Mouse (Mus musculus): Measurements from ENCODE around the gene Rem1. TPM values are rescaled to one million over a fixed set of nuclear protein-coding genes. Genes with fewer than 3 reads are reported as not detected.

Rem1 gene
- polyA plus RNA-seq, 1 experiment from 2014 or later: 0.35 TPM

GRCm38 (mm10) chr2:152612193-152612592 lies 14.6 kb upstream of the Rem1 start:
- Histone ChIP-seq H3K36me3 (no peaks in the 10 kb centered on the region), H3K9me3 (0 out of 2 replicates have a peak, but pooled peaks cover 3% of the 10 kb centered on the region), H3K4me3 (no peak overlapping the region), H3K27me3 (ENCODE audit: insufficient read depth, poor library complexity, severe bottlenecking) (no peaks in the 10 kb centered on the region), H3K4me1 (replicated peaks) (peaks cover 10% of the 10 kb centered on the region), H3K27ac (no peak overlapping the region)
- 34% methylated on average over 7 of the region's 8 CpGs for WGBS
- DNase-seq (ENCODE audit: low spot score): peak; percentile 24

DNA sequence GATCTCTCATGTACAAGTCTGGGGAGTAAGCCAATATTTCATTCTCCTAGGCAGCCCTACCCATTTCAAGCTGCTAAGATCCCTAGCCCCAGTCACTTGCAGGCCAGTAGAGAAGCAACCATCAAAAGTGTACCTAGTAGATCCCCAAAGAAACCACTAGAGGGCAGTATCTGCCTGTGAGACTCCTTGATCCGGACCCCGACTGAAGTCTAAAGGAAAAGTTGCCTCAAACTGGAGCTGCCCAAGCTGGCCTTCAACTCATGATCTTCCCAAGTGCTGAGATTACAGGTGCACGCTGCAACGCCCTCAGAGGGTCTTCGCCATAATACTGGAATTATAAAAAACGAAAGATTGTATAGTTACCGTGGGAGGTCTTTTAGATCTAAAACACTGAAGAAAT lies 11.2 kb upstream of the Rem1 start:
- 11% methylated on average over 7 of the region's 7 CpGs for WGBS
- no peak overlapping the region for H3K27ac ChIP-seq
- peak; percentile 52 for DNase-seq (ENCODE audit: low spot score)
- H3K27me3 ChIP-seq (ENCODE audit: insufficient read depth, poor library complexity, severe bottlenecking): no peaks in the 10 kb centered on the region
- H3K4me1 ChIP-seq (replicated peaks): peaks cover 12% of the 10 kb centered on the region
- no peaks in the 10 kb centered on the region for H3K9me3 ChIP-seq
- H3K36me3 ChIP-seq: no peaks in the 10 kb centered on the region
- H3K4me3 ChIP-seq: no peak overlapping the region

DNA sequence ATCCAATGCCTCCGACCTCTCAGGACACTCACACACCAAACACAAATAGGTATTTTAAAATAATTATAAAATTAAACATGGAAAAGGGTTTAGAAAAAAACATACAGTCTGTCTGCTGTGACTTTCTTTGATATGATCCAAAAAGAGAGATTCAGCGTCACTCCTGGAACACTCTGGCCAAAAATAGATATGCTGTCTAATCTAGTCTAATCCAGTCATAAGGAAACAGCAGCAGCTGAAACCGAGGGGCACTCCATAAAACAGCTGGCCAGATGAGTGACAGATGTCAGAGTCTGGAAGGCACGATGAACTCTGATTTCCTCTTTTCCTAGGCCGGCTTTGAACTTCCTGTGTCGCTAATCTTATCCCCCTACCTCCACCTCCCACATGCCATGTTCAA lies 10.3 kb upstream of the Rem1 start:
- no peaks in the 10 kb centered on the region for H3K36me3 ChIP-seq
- H3K4me3 ChIP-seq: no peak overlapping the region
- no peaks in the 10 kb centered on the region for H3K27me3 ChIP-seq (ENCODE audit: insufficient read depth, poor library complexity, severe bottlenecking)
- no peak for DNase-seq (ENCODE audit: low spot score)
- peaks cover 12% of the 10 kb centered on the region for H3K4me1 ChIP-seq (replicated peaks)
- no peak overlapping the region for H3K27ac ChIP-seq
- H3K9me3 ChIP-seq: no peaks in the 10 kb centered on the region
- 87% methylated on average over 6 of the region's 6 CpGs for WGBS

- WGBS: 59% methylated on average over 5 of the region's 5 CpGs
- H3K27ac ChIP-seq: no peak overlapping the region
- no peaks in the 10 kb centered on the region for H3K9me3 ChIP-seq
Measured at GRCm38 (mm10) chr2:152617374-152617773, 9.4 kb upstream of the Rem1 start.

GRCm38 (mm10) chr2:152620367-152621134 lies 6.2 kb upstream of the Rem1 start:
- 80% methylated on average over 9 of the region's 9 CpGs for WGBS
- Histone ChIP-seq H3K27ac (no peak overlapping the region), H3K36me3 (no peaks in the 10 kb centered on the region), H3K4me1 (replicated peaks) (peaks cover 9% of the 10 kb centered on the region), H3K4me3 (no peak overlapping the region), H3K27me3 (ENCODE audit: insufficient read depth, poor library complexity, severe bottlenecking) (peaks cover 22% of the 10 kb centered on the region), H3K9me3 (no peaks in the 10 kb centered on the region)
- DNase-seq (ENCODE audit: low spot score): no peak

More at GRCm38 (mm10) chr2:152617374-152617773, 9.4 kb upstream of the Rem1 start:
- no peak for DNase-seq (ENCODE audit: low spot score)
- H3K4me1 ChIP-seq (replicated peaks): peaks cover 5% of the 10 kb centered on the region; the same call in 1 of the 2 replicates
- no peaks in the 10 kb centered on the region for H3K36me3 ChIP-seq
- no peak overlapping the region for H3K4me3 ChIP-seq
- no peaks in the 10 kb centered on the region for H3K27me3 ChIP-seq (ENCODE audit: insufficient read depth, poor library complexity, severe bottlenecking)

- Histone ChIP-seq H3K27ac (no peak overlapping the region), H3K9me3 (no peaks in the 10 kb centered on the region), H3K4me1 (replicated peaks) (peaks cover 22% of the 10 kb centered on the region), H3K36me3 (no peaks in the 10 kb centered on the region), H3K27me3 (ENCODE audit: insufficient read depth, poor library complexity, severe bottlenecking) (peaks cover 38% of the 10 kb centered on the region), H3K4me3 (no peak overlapping the region)
- DNase-seq (ENCODE audit: low spot score): no peak
- 91% methylated on average over 13 of the region's 13 CpGs for WGBS
Measured at GRCm38 (mm10) chr2:152622151-152622550, 4.6 kb upstream of the Rem1 start.

GRCm38 (mm10) chr2:152622953-152623352 lies 3.8 kb upstream of the Rem1 start, which contains the start of gene Defb25:
Defb25 (minus strand) TSS chr2:152623053.
- peaks cover 46% of the 10 kb centered on the region for H3K27me3 ChIP-seq (ENCODE audit: insufficient read depth, poor library complexity, severe bottlenecking)
- no peaks in the 10 kb centered on the region for H3K9me3 ChIP-seq
- no peak for DNase-seq (ENCODE audit: low spot score)
- H3K4me1 ChIP-seq (replicated peaks): peaks cover 30% of the 10 kb centered on the region
- 85% methylated on average over 7 of the region's 7 CpGs for WGBS
- H3K27ac ChIP-seq: no peak within 1 kb of the TSS
- H3K4me3 ChIP-seq: no peak within 1 kb of the TSS
- H3K36me3 ChIP-seq: no peaks in the 10 kb centered on the region

GRCm38 (mm10) chr2:152624566-152624965 lies 2.2 kb upstream of the Rem1 start:
- H3K27ac ChIP-seq: no peak overlapping the region
- H3K36me3 ChIP-seq: no peaks in the 10 kb centered on the region
- H3K4me3 ChIP-seq: no peak overlapping the region
- DNase-seq (ENCODE audit: low spot score): no peak
- peaks cover 33% of the 10 kb centered on the region for H3K4me1 ChIP-seq (replicated peaks)
- 94% methylated on average over 2 of the region's 2 CpGs for WGBS
- H3K27me3 ChIP-seq (ENCODE audit: insufficient read depth, poor library complexity, severe bottlenecking): peaks cover 62% of the 10 kb centered on the region
- no peaks in the 10 kb centered on the region for H3K9me3 ChIP-seq

DNA sequence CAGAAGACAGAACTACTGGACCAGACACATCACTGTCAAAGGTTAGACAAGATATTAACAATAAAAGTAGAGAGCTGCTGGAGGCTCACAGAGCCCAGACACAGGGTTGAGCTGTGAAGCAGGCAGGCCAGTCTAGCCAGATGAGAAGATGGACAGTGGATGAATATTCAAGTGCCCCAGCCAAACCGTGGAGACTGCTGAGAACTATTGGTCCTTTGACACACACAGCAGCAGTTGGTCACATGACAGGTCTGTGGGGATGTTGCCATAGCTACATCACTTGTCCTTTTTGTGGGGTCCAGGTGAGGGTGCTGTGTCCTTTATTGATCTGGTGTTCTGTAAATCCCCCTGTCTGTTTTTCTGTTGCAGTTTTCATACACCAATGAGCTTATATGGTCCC lies 1.5 kb upstream of the Rem1 start:
- Histone ChIP-seq H3K27ac (no peak overlapping the region), H3K36me3 (no peaks in the 10 kb centered on the region), H3K9me3 (no peaks in the 10 kb centered on the region), H3K4me1 (replicated peaks) (peaks cover 30% of the 10 kb centered on the region), H3K4me3 (no peak overlapping the region), H3K27me3 (ENCODE audit: insufficient read depth, poor library complexity, severe bottlenecking) (peaks cover 69% of the 10 kb centered on the region)
- WGBS: 12% methylated on average over 1 of the region's 1 CpGs
- DNase-seq (ENCODE audit: low spot score): peak; percentile 13

GRCm38 (mm10) chr2:152628066-152628465 lies 1.3 kb downstream of the Rem1 start:
- no peak overlapping the region for H3K4me3 ChIP-seq
- H3K27me3 ChIP-seq (ENCODE audit: insufficient read depth, poor library complexity, severe bottlenecking): peaks cover 77% of the 10 kb centered on the region
- WGBS: 36% methylated on average over 17 of the region's 17 CpGs
- no peaks in the 10 kb centered on the region for H3K9me3 ChIP-seq
- no peak overlapping the region for H3K27ac ChIP-seq
- no peaks in the 10 kb centered on the region for H3K36me3 ChIP-seq
- DNase-seq (ENCODE audit: low spot score): no peak
- H3K4me1 ChIP-seq (replicated peaks): peaks cover 34% of the 10 kb centered on the region

- no peaks in the 10 kb centered on the region for H3K9me3 ChIP-seq
- no peak overlapping the region for H3K27ac ChIP-seq
- peaks cover 40% of the 10 kb centered on the region for H3K4me1 ChIP-seq (replicated peaks)
- no peak overlapping the region for H3K4me3 ChIP-seq
- peaks cover 77% of the 10 kb centered on the region for H3K27me3 ChIP-seq (ENCODE audit: insufficient read depth, poor library complexity, severe bottlenecking)
- no peaks in the 10 kb centered on the region for H3K36me3 ChIP-seq
- WGBS: 79% methylated on average over 3 of the region's 3 CpGs
- DNase-seq (ENCODE audit: low spot score): no peak
Measured at GRCm38 (mm10) chr2:152629239-152629638, 2.5 kb downstream of the Rem1 start.

GRCm38 (mm10) chr2:152629904-152630303 lies 3.2 kb downstream of the Rem1 start:
- H3K27me3 ChIP-seq (ENCODE audit: insufficient read depth, poor library complexity, severe bottlenecking): peaks cover 71% of the 10 kb centered on the region
- H3K4me1 ChIP-seq (replicated peaks): peaks cover 40% of the 10 kb centered on the region
- WGBS: 91% methylated on average over 6 of the region's 6 CpGs
- H3K9me3 ChIP-seq: no peaks in the 10 kb centered on the region
- H3K27ac ChIP-seq: no peak overlapping the region
- no peaks in the 10 kb centered on the region for H3K36me3 ChIP-seq
- H3K4me3 ChIP-seq: no peak overlapping the region
- no peak for DNase-seq (ENCODE audit: low spot score)

DNA sequence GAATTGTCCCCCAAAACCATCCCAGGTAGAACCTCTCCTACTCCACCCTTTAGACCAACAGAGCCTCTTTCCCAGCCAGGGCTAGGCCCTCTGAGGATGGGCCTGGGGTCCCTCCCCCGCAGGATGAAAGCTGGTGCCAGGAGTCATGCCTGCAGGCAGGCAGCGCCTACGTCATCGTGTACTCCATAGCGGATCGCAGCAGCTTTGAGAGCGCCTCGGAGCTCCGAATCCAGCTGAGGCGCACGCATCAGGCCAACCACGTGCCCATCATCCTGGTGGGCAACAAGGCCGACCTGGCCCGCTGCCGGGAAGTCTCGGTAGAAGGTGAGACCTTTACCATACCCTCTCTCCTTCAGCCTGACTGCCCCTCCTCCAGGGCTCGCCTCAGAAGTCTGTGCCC lies 6.6 kb downstream of the Rem1 start:
- WGBS: 43% methylated on average over 17 of the region's 17 CpGs
- DNase-seq (ENCODE audit: low spot score): peak; percentile 22
- H3K4me1 ChIP-seq (replicated peaks): peaks cover 10% of the 10 kb centered on the region
- H3K27ac ChIP-seq: 0 out of 2 replicates have a peak overlapping the region, but pooled peaks have one; percentile 2
- no peaks in the 10 kb centered on the region for H3K9me3 ChIP-seq
- H3K36me3 ChIP-seq: no peaks in the 10 kb centered on the region
- peaks cover 37% of the 10 kb centered on the region for H3K27me3 ChIP-seq (ENCODE audit: insufficient read depth, poor library complexity, severe bottlenecking)
- H3K4me3 ChIP-seq: peak overlapping the region; percentile 3; the same call in 1 of the 2 replicates

All from hindbrain, embryonic 10.5 days (tissue).